Mouse (Mus musculus) left cerebral cortex, adult 8-10 months (tissue): ENCODE data around the gene Caln1. TPM values are rescaled to one million over a fixed set of nuclear protein-coding genes. Genes with fewer than 3 reads are reported as not detected.

ENCODE experiments used
- DNase-seq, 2 experiments: peaks; one replicate each; pipeline ENCODE4 v3.0.0; 2022; ENCODE audit warnings: low spot score in 2 of 2
- total RNA-seq, 4 experiments: library from RNA; stranded (reverse); gene quantifications; 2 replicates each; pipeline ENCODE4 v1.2.4; 2022

Gene Caln1
- total RNA-seq = 100 to 1,000 TPM; 131 to 176 (median 150) TPM

GRCm38 (mm10) chr5:130369237-130369636 lies at the start of gene Caln1:
TSS of gene Caln1 (plus strand) at chr5:130369455.
- DNase-seq = no peak

DNA sequence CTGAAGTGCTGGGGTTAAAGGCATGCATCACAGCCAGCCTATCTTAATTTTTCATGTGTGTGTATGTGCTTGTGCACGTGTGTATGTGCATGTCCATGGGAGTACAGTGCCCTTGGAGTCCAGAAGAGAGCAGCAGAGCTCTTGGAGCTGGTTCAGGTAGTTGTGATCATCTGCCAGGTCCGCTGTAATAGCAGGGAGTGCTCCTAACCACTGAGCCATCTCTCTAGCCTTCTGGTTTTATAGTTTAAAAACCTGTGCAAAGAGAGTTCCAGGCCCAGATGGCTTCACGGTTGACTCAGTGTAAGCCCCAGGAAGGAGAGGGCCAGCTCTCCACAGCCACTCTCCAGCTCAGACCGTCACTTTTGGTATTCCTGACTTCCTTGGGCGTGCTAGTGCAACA lies 49.5 kb upstream of the Caln1 start:
- no peak for DNase-seq

DNA sequence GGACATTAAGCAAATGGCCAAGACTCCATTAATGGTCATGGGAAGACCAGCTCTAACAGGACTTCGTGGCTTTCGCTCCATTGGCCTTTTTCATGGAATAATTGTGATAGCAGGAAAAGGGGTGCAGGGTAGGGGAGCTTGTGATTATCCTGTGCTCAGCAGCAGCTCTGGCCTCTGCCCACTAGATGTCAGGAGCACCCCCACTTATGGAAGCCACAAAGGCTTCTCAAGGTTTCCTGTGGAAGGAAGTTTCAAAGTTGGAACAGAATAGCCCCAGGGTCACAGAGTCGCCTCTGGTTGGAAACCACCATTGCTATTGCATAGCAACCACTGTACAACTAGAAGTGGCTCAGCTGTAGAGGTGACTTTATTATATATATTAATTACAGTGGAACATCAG lies 48.8 kb upstream of the Caln1 start:
- no peak for DNase-seq

- no peak for DNase-seq
Measured at GRCm38 (mm10) chr5:130325486-130325885, 43.8 kb upstream of the Caln1 start.

DNA sequence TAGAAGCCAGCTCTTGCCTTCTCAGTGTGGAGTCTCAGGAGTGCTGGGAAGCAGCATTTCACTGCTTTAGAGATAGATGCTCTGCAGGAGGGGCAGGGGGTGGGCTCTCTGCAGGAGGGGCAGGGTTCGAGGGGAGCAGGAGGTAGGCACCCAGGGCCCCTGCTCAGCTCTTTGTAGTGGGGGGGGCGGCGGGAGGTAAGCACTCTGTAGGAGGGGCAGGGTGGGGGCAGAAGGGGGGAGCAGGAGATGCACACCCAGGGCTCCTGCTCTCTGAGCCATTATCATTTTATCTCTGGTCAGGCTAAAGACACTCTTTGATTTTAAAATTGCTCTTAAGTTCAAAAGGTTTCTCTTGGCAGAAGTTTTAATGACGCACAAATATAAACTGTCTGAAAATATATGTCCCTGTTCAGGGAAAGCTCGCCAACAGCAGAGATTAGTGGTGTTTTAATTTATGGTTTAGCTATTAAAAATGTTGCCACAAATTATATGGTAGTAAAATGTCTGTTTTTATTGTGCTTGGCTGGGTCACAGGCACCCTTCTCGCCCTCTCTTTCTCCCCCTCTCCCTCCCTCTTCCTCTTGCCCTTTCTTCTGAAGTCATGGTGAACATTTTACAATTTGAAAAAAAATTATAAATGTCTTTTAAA lies 41.5 kb upstream of the Caln1 start:
- no peak for DNase-seq

- DNase-seq = no peak
Measured at GRCm38 (mm10) chr5:130328366-130328765, 40.9 kb upstream of the Caln1 start.

- no peak for DNase-seq
Measured at GRCm38 (mm10) chr5:130329889-130330288, 39.4 kb upstream of the Caln1 start.

- no peak for DNase-seq
Measured at GRCm38 (mm10) chr5:130330801-130331200, 38.5 kb upstream of the Caln1 start.

DNA sequence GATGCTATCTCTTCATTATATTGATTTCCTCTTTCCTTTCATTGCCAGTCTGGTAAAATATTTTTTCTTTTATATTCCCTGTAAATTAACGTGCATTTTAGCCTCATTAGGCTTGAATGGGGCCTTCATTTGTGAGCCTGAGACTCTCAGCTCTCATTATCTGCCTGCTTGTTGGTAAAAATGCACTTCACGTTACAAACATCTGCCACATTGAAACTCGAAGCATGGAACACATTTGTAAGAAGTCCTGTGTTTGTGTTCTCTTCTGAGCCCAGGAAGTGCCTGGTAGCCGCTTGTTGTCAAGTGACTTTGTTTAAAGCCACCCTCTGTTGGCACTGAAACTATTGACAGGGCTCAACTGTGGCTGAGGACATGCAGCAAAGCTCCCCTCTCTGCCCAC lies 38.0 kb upstream of the Caln1 start:
- DNase-seq = no peak

DNA sequence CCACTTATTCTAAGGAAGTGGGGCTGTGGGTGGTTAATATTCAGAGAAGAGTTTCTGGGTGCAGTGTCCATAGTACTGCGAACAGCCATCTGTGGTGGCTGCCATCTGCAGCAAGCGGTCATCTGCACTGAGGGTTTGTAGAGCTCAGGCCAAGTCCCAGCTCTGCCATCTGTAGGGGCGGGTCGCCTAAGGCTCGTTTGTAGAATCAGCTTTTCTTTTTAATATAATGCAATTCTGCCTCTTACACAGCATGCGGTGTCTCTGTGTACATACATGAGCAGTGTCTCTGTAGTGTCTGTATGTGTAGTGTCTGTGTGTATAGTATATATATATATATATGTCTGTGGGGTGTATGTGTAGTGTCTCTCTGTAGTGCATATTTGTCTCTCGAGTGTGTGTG lies 35.7 kb upstream of the Caln1 start:
- no peak for DNase-seq

DNA sequence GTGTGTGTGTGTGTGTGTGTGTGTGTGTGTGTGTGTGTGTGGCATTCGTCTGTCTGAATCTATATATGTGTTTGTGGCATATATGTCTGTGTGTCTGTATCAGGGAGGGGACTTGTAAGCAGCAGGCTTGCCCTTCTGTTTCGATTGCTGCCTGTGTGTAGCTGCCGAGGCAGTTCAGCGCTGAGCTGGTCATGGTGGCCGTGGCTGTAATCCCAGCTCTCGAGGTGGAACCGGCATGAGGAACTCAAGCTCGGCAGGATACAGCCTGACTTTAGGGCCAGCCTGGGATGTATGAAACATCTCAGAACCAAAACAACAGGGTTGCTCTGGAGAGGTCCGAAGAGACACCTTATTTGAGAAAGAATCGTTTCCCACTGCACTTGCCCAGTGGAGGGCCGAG lies 35.3 kb upstream of the Caln1 start:
- DNase-seq = no peak

GRCm38 (mm10) chr5:130335462-130335861 lies 33.8 kb upstream of the Caln1 start:
- DNase-seq = no peak

DNA sequence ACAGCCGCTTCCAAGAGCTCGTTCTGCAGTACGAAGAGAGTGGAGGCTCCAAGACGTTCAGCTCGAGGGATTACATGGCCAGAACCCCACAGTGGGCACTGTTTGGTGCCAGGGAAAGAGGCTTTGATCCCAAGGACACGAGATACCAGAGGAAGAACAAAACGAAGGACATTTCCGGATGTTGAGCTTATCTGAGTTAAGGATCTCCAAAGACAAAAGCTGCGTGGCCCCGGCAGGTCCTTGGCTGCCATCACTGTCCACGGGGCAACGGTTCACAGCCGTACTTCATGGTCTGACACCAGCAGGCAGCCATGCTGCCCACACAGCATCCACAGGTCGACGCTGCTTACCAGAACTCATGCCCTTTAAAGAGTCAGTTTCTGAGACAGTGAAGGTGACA lies 28.6 kb upstream of the Caln1 start:
- DNase-seq = no peak

- DNase-seq = no peak
Measured at GRCm38 (mm10) chr5:130344999-130345398, 24.3 kb upstream of the Caln1 start.

- DNase-seq = no peak
Measured at GRCm38 (mm10) chr5:130345871-130346270, 23.4 kb upstream of the Caln1 start.

DNA sequence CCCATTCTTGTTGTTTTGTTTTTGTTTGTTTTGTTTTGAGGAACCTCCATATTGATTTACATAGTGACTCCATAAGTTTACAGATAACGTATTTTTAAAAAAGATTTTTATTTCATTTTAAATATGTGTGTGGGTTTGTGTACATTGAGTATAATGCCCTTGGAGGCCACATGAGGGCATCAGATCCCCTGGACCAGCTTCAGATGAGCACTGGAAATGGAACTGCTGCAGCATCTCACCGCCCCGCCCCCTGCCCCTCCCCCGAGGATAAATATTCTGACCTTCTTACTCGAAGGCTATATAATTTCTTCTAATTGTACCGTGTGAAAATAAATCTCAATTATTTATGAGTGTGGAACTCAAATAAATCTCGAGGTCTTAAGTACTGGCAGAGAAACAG lies 14.0 kb upstream of the Caln1 start:
- no peak for DNase-seq

- DNase-seq = no peak
Measured at GRCm38 (mm10) chr5:130363111-130363510, 6.1 kb upstream of the Caln1 start.

DNA sequence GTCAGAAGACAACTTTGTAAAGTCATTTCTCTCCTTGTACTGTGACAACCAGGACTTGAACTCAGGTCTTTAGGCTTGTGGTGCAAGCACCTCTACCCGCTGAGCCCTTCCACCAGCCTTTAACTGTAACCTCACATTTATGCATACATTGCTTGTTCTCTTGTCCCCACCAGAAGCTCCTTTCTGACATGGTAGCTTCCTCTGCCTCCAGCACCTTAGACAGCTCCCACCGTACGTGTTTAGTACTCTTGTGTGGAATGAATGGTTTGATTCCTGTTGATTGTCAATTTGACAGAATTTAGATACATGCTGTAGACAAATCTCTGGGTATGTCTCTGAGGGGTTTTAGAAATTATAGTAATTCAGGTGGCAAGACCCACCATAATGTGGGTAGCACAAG lies 5.5 kb upstream of the Caln1 start:
- no peak for DNase-seq

GRCm38 (mm10) chr5:130368236-130368635 lies 1.0 kb upstream of the Caln1 start:
- DNase-seq = no peak

- DNase-seq = no peak
Measured at GRCm38 (mm10) chr5:130375411-130375810, 6.2 kb downstream of the Caln1 start.

GRCm38 (mm10) chr5:130384222-130384912 lies 15.1 kb downstream of the Caln1 start, which contains the start of gene A330070K13Rik:
TSS of gene A330070K13Rik (minus strand) at chr5:130384631.
- no peak for DNase-seq

- DNase-seq = no peak
Measured at GRCm38 (mm10) chr5:130386418-130386817, 17.2 kb downstream of the Caln1 start.
